Mouse (Mus musculus) retina, embryonic 14.5 days (tissue): ENCODE measurements at regions not wholly inside any gene's neighbourhood (a gene's known extent, or its start where the extent isn't known, plus 50 kb on each side); places are given as distances from the start of the nearest gene placed in this dataset.
A peak's percentile ranks its signal among the peaks of the same experiment; 100 is the strongest.

Experiments used
- DNase-seq: peaks from one replicate; pipeline ENCODE4 v3.0.0-alpha.2; 2015; ENCODE audit warnings: low spot score

- no peak for DNase-seq
These were observed 83.7 kb upstream of the Ppp2r5a start for GRCm38 (mm10) chr1:191486766-191487165.

- DNase-seq: no peak
These were observed 81.8 kb upstream of the Ppp2r5a start for GRCm38 (mm10) chr1:191484726-191485425.

GRCm38 (mm10) chr1:191479906-191480379 lies 76.9 kb upstream of the Ppp2r5a start:
- DNase-seq: no peak

GRCm38 (mm10) chr1:191472551-191472950 lies 69.5 kb upstream of the Ppp2r5a start:
- DNase-seq: no peak

GRCm38 (mm10) chr1:191471489-191471888 lies 68.4 kb upstream of the Ppp2r5a start:
- no peak for DNase-seq

GRCm38 (mm10) chr1:191470190-191470985 lies 67.3 kb upstream of the Ppp2r5a start:
- DNase-seq: no peak

GRCm38 (mm10) chr1:191468837-191469529 lies 65.9 kb upstream of the Ppp2r5a start:
- DNase-seq: no peak

GRCm38 (mm10) chr1:191466261-191466660 lies 63.2 kb upstream of the Ppp2r5a start:
- no peak for DNase-seq

GRCm38 (mm10) chr1:191465723-191466122 lies 62.7 kb upstream of the Ppp2r5a start:
- no peak for DNase-seq

- no peak for DNase-seq
These were observed 62.1 kb upstream of the Ppp2r5a start for GRCm38 (mm10) chr1:191465170-191465569.

GRCm38 (mm10) chr1:191461811-191462491 lies 58.9 kb upstream of the Ppp2r5a start:
- DNase-seq: peak; percentile 19

- DNase-seq: no peak
These were observed 56.0 kb upstream of the Ppp2r5a start for GRCm38 (mm10) chr1:191459066-191459465.

GRCm38 (mm10) chr1:191458292-191458691 lies 55.2 kb upstream of the Ppp2r5a start:
- no peak for DNase-seq

- DNase-seq: no peak
These were observed 54.0 kb upstream of the Ppp2r5a start for GRCm38 (mm10) chr1:191457103-191457502.

GRCm38 (mm10) chr1:191454604-191455003 lies 51.5 kb upstream of the Ppp2r5a start:
- DNase-seq: no peak

- DNase-seq: no peak
These were observed 50.5 kb upstream of the Ppp2r5a start for GRCm38 (mm10) chr1:191453589-191453988.
